Mouse (Mus musculus) right cerebral cortex, postnatal 36 days (tissue): ENCODE data around the gene Map3k20.

Experiments used
- DNase-seq, 2 experiments: peaks; one replicate each; pipeline ENCODE4 v3.0.0; 2022; ENCODE audit warnings: low spot score in 2 of 2, mixed read lengths in 1 of 2

Gene Map3k20

GRCm38 (mm10) chr2:72280524-72280923 is 4.9 kb upstream of the Map3k20 start:
- DNase-seq = no peak

DNA sequence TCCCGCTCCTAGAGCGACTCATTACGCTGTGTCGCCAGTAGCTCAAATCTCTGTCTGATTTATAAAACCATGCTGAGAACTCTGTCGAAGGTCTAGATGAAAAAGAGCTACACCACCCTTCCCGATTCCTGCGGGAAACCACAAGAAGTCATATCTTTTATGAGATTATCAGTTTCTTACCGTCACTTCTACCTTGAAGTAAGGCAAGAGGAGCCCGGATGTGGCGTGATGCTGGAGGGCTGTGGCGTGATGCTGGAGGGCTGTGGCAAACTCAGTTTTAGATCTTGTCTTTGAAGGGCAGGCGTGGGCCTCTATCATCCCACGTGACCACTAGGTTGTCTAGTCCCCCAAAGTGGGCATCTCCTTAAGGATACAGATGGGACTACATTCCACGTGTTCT is 3.5 kb upstream of the Map3k20 start:
- DNase-seq = no peak

- DNase-seq = no peak
These were observed 2.7 kb upstream of the Map3k20 start for GRCm38 (mm10) chr2:72282733-72283132.

GRCm38 (mm10) chr2:72284689-72285088 is 748 bp upstream of the Map3k20 start:
- DNase-seq = no peak

GRCm38 (mm10) chr2:72285888-72286661 is 638 bp downstream of the Map3k20 start:
- no peak for DNase-seq

- no peak for DNase-seq
These were observed 1.7 kb downstream of the Map3k20 start for GRCm38 (mm10) chr2:72287142-72287541.

GRCm38 (mm10) chr2:72288932-72289534 is 3.6 kb downstream of the Map3k20 start:
- no peak for DNase-seq

GRCm38 (mm10) chr2:72291103-72291502 is 5.7 kb downstream of the Map3k20 start:
- DNase-seq = no peak

- DNase-seq = no peak
These were observed 7.1 kb downstream of the Map3k20 start for GRCm38 (mm10) chr2:72292573-72292972.

- no peak for DNase-seq
These were observed 9.6 kb downstream of the Map3k20 start for GRCm38 (mm10) chr2:72294994-72295393.

- no peak for DNase-seq
These were observed 11.7 kb downstream of the Map3k20 start for GRCm38 (mm10) chr2:72296984-72297715.

GRCm38 (mm10) chr2:72297716-72298082 is 12.3 kb downstream of the Map3k20 start:
- no peak for DNase-seq

DNA sequence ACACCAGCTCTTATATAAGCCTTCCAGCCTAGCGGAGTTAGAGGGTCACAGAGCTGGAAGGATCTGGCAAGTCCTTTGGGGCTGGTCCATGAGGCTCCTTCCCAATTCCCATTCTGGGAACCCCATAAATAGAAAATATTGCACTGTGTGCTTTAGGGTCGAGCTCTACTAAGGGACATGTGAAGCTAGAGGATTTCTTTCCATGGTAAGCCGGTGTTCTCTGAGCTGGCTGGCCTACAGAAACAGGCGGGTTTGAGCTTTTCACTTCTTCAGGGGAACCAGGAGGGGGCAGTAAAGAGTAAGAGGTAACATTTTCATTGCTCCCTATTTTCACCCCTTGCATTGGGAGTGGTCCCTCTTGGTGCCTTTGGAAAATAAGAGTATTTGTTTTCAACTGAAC is 13.0 kb downstream of the Map3k20 start:
- no peak for DNase-seq

- no peak for DNase-seq
These were observed 15.9 kb downstream of the Map3k20 start for GRCm38 (mm10) chr2:72301194-72301916.

GRCm38 (mm10) chr2:72305738-72306137 is 20.3 kb downstream of the Map3k20 start:
- DNase-seq = no peak

DNA sequence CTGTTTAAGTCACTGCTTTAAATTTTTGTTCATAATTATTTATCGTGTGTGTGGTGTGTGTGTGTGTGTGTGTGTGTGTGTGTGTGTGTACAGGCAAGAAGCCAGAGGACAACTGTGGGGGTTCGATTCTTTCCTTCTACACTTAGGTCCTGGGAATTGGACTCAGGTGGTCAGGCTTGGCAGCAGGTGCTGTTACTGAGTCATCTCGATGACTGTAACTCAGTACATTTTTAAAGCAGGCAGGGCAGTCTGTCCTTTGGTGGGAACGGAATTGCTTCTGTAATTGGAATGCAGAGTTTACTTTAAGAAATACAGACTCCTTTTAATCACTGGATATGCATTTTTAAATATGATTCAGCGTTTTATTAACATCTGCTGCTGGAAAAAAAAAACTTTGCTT is 22.9 kb downstream of the Map3k20 start:
- no peak for DNase-seq

- no peak for DNase-seq
These were observed 23.5 kb downstream of the Map3k20 start for GRCm38 (mm10) chr2:72308981-72309380.

DNA sequence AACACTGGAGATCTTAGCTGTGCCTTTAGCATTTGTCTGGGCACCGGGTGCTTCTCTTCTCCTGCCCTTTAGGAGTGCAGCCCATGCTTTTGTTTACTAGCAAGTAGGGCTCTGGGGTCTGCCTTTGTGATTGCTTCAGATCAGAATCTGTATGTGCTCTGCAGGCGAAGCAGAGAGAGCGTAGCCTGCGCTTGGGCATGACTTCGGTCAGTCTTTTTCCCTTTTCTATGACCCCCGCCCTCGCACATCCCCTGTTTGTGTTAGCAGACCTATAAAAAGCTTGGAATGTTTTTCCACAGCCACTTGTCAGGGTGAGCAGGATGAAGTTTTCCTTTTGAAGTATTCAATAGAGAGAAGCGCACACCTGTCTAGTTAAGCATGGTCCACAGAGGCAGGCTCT is 26.0 kb downstream of the Map3k20 start:
- DNase-seq = no peak

DNA sequence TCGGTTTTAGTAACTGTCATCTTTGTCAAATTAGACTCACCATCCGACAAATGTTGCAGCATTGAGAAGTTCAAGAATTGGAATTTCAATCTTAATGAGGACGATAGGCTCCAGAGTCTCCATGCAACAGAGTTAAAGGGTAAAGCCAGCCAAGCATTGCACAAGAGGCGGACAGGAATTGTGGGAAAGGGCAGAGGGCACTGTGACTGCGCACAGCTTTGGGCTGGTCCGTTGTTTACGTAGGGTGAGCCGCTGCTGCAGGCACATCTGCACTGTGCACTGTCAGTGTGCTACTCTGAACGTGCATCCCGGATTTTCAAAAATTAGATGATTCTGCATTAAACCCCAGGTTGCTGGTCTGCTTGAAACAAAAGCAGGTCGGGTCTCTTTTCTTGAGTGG is 27.9 kb downstream of the Map3k20 start:
- no peak for DNase-seq

GRCm38 (mm10) chr2:72318421-72318820 is 33.0 kb downstream of the Map3k20 start:
- DNase-seq = no peak

DNA sequence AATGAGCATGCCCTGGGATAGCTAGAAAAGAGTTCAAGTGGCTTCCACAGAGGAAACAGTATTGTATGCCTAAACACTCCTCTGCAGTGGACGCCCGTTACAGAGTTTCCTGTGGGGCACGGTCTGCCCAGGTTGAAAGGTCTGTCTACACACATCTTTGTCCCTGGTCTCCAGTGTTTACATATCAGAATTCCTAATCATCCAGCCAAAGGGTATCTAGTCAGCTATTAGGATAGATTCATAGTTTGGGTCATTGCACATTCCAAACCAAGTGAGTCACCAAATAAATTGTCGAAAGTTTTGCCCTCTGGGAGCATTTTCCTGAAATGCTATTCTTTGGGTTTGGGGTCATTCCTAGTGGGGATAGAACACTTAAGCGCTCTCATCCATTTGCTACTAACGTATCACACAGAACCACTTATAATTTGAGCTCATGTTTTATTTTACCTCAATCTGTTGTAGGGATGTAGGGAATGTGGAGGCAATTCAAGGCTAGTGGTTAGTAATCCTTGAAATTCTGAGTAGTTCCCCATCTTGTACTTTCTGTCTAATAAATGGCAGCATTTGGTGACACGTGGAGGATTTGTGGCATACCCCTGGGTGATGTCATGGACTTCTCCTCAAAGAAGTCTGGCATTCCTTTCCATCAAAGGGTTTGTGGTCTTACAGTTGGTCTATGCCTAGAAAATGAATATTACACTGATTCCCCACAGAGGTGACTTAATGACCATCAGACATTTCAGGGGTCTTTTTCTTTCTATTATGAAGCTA is 33.8 kb downstream of the Map3k20 start:
- DNase-seq = no peak
